Mouse (Mus musculus) cortical plate, adult 2 months (tissue): ENCODE data around the gene Nrip1. TPM values are rescaled to one million over a fixed set of nuclear protein-coding genes. Genes with fewer than 3 reads are reported as not detected.
A peak's percentile ranks its signal among the peaks of the same experiment; 100 is the strongest.

Source experiments
- H3K27ac ChIP-seq: fragments of 200-500 bp; 2 replicates; pipeline ENCODE4 v1.5.1; 2012; ENCODE audit warnings: low read length, control low read depth, inconsistent platforms; ENCODE audit not compliant: insufficient read depth
- H3K4me1 ChIP-seq: fragments of 200-500 bp; 2 replicates; pipeline ENCODE4 v1.6.1; 2011; ENCODE audit warnings: low read length; ENCODE audit not compliant: control insufficient read depth, insufficient read depth
- H3K4me3 ChIP-seq: fragments of 200-500 bp; 2 replicates; pipeline ENCODE4 v1.5.1; 2011; ENCODE audit warnings: mild to moderate bottlenecking, low read length, control low read depth; ENCODE audit not compliant: insufficient read depth
- CTCF ChIP-seq: fragments of 200-500 bp; IDR thresholded peaks from 2 replicates; pipeline ENCODE4 v1.5.1; 2011; ENCODE audit warnings: mild to moderate bottlenecking, control low read depth, low read length; ENCODE audit not compliant: insufficient read depth; ENCODE audit errors: extremely low read depth
- POLR2A ChIP-seq: fragments of 200-500 bp; IDR thresholded peaks from 2 replicates; pipeline ENCODE4 v1.6.1; 2011; ENCODE audit warnings: mild to moderate bottlenecking, low read length, control low read depth; ENCODE audit not compliant: insufficient read depth; ENCODE audit errors: extremely low read depth
- polyA plus RNA-seq: library from polyadenylated mRNA; depleted of rRNA; stranded (reverse); fragments of >200 nt; gene quantifications from 2 replicates; pipeline ENCODE4 v1.2.3, GENCODE M21; 2012

The Nrip1 gene
- polyA plus RNA-seq, 1 experiment: 7.7 TPM

GRCm38 (mm10) chr16:76309280-76309679 is 64.3 kb downstream of the Nrip1 start:
- no peak for TF ChIP-seq CTCF
- no peak for TF ChIP-seq POLR2A

DNA sequence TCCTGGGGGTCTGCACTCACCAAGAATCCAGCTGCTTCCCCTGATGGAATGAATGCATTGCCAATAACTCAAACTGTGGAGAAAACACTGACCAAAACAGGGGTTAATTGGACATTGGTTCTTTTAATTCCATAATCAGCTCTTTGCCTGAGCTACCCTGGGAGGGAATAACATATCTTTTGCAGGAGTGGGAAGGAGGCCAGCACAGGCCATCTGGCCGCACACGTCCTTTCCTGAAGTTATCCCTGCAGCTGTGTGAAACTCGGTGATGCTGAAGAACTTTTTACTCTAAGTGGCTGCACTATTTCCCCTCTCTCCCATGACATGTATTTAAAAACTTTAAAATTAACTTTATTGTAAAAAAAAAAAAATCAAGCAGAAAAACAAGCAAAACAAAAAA is 66.6 kb downstream of the Nrip1 start:
- Histone ChIP-seq H3K4me1 (peaks cover 5% of the 10 kb centered on the region; the same call in 1 of the 2 replicates), H3K27ac (no peak overlapping the region), H3K4me3 (no peak overlapping the region)
- TF ChIP-seq CTCF: no peak
- no peak for TF ChIP-seq POLR2A

More at GRCm38 (mm10) chr16:76309280-76309679, 64.3 kb downstream of the Nrip1 start:
- no peak overlapping the region for H3K27ac ChIP-seq
- H3K4me3 ChIP-seq: no peak overlapping the region
- H3K4me1 ChIP-seq: peaks cover 6% of the 10 kb centered on the region; the same call in 1 of the 2 replicates

GRCm38 (mm10) chr16:76306446-76306845 is 67.2 kb downstream of the Nrip1 start:
- peaks cover 5% of the 10 kb centered on the region; the same call in 1 of the 2 replicates for H3K4me1 ChIP-seq
- TF ChIP-seq CTCF: no peak
- TF ChIP-seq POLR2A: no peak
- H3K27ac ChIP-seq: no peak overlapping the region

GRCm38 (mm10) chr16:76303436-76303835 is 70.2 kb downstream of the Nrip1 start:
- Histone ChIP-seq H3K27ac (no peak overlapping the region), H3K4me3 (no peak overlapping the region), H3K4me1 (peaks cover 5% of the 10 kb centered on the region; the same call in 1 of the 2 replicates)
- TF ChIP-seq POLR2A (no peak), CTCF (no peak)

More at GRCm38 (mm10) chr16:76306446-76306845, 67.2 kb downstream of the Nrip1 start:
- H3K4me3 ChIP-seq: no peak overlapping the region

DNA sequence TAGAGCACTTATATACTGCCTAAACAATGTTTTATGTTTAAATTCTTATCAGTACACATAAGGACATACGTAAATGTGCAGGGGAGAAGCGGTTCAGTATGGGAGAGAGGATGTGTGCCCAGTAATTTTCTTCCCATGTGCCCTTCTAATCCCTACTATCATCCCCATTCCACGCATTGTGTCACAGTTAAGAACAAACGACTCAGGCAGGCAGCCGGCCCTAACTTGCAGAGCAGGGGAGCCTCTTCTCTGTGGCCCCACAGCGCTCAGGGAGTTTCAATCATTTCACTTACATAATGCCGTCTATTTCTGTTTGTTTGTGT is 71.9 kb downstream of the Nrip1 start:
- TF ChIP-seq CTCF: no peak
- no peaks in the 10 kb centered on the region for H3K4me1 ChIP-seq
- H3K4me3 ChIP-seq: no peak overlapping the region
- H3K27ac ChIP-seq: no peak overlapping the region

- no peaks in the 10 kb centered on the region for H3K4me1 ChIP-seq
- H3K4me3 ChIP-seq: no peak overlapping the region
- no peak overlapping the region for H3K27ac ChIP-seq
- TF ChIP-seq POLR2A: no peak
- no peak for TF ChIP-seq CTCF
Measured at GRCm38 (mm10) chr16:76301037-76301727, 72.4 kb downstream of the Nrip1 start.

DNA sequence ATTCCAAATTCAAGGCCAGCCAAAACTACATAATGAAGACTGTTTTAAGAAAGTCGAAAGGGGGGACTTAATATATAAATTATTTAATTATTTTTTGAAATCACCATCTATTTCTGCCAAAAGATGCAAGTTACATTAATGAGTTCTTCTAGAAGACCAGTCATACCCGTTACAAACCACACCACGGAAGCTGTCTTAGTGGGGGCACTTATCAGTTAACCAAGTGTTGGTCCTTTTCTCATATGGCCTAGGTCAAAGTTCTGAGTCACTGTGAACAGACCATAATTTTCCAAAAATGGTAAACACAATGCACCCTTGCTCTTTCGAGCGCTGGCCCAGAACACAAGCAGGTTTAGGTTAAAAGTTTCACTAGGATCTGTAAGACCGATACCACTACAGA is 73.2 kb downstream of the Nrip1 start:
- H3K4me3 ChIP-seq: no peak overlapping the region
- no peak overlapping the region for H3K27ac ChIP-seq
- H3K4me1 ChIP-seq: no peaks in the 10 kb centered on the region
- TF ChIP-seq CTCF: no peak

DNA sequence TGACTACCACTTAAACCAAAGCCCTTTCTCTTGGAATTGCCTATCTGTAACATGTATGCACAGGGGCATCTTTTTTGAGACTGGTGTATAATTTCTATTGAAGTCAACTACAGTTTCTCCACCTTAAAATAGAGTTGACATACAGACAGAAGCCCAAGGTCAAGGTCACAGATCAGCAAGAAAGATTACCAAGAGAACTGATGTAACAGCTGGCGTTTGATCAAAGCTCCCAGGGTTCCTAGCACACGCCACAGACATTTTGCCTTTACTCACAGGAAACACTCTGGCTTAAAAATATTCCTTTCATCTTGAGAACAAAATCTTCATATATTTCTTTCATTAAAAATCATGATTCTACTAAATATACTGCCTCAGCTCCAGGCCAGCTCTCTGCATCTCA is 74.1 kb downstream of the Nrip1 start:
- Histone ChIP-seq H3K4me1 (no peaks in the 10 kb centered on the region), H3K4me3 (no peak overlapping the region), H3K27ac (no peak overlapping the region)
- no peak for TF ChIP-seq CTCF
- TF ChIP-seq POLR2A: no peak

DNA sequence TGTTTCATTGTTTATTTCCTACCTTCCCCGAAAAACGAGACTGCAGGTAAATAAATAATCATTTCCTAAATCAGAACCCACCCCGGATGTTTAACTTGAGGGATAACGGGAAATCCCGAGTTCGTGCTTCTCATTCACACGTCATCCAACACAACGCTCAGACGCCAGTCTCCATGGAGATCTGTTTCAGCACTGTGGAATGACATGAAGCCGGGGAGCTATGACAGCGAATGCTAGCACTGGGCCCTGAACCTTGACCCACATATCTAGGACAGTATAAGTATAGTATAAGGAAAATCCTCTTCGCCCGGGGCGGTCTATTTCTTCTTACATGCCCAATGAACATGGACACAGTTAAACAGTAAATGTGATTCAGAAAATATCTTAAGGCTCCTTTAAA is 78.3 kb downstream of the Nrip1 start:
- TF ChIP-seq POLR2A: no peak
- no peak for TF ChIP-seq CTCF
- no peaks in the 10 kb centered on the region for H3K4me1 ChIP-seq
- H3K4me3 ChIP-seq: no peak overlapping the region
- no peak overlapping the region for H3K27ac ChIP-seq

DNA sequence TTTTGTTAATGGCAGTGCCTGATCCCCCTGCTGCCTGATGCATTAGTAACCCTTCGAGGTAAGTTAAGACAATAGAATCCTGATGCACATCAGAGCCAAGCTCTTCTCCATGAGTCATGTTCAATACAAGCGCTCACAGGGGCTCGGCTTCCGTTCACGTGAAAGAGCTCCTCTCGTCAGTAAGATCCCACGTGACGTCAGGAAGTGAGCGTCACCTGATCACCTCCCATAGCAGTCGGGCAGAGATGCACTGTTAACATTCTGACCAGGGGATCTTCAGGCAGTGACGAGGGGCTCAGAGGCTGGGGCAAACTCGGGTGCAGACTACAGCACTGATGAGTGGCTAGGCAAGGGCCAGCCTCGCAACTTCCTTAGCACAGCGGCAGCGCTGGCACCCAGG is 79.1 kb downstream of the Nrip1 start:
- Histone ChIP-seq H3K4me1 (no peaks in the 10 kb centered on the region), H3K4me3 (no peak overlapping the region), H3K27ac (no peak overlapping the region)
- TF ChIP-seq CTCF: no peak
- peak; percentile 19; the same call in 1 of the 2 replicates for TF ChIP-seq POLR2A
